Comparison of ENCODE assay signal across 23 mouse cellular contexts in genomic region chr9:70267108-70267507, GRCm38 (mm10).
"Had no signal": no experiment of that assay in that cellular context is flagged by ENCODE, and none has a peak within 500 bp of the region (broad histone marks: within the 10 kb centered on the region; RNA-seq: fewer than 3 reads in every experiment).

No protein-coding gene starts in this region.

- H3K4me2 ChIP-seq: kidney, embryonic 15.5 days; limb, embryonic 13.5 days; liver, embryonic 13.5 days; lung, embryonic 15.5 days; midbrain, embryonic 13.5 days; neural tube, embryonic 13.5 days had no signal

- H3K9ac ChIP-seq: kidney, embryonic 15.5 days; limb, embryonic 13.5 days; liver, embryonic 13.5 days; lung, embryonic 15.5 days; midbrain, embryonic 13.5 days; neural tube, embryonic 13.5 days had no signal

- ATAC-seq: hindbrain, postnatal 0 days; inflammation-experienced regulatory T-cells, adult 6 months; intestine, embryonic 16.5 days; midbrain, embryonic 13.5 days; midbrain, embryonic 16.5 days had no signal

- H3K27me3 ChIP-seq: kidney, embryonic 15.5 days; limb, embryonic 13.5 days; lung, embryonic 15.5 days; midbrain, embryonic 13.5 days; neural tube, embryonic 13.5 days had no signal

- H3K27ac ChIP-seq: hindbrain, postnatal 0 days; kidney, embryonic 15.5 days; layer of hippocampus, adult 2 months; limb, embryonic 10.5 days; limb, embryonic 13.5 days; liver, embryonic 13.5 days; lung, embryonic 15.5 days; midbrain, embryonic 10.5 days; midbrain, embryonic 13.5 days; neural tube, embryonic 13.5 days; stomach, postnatal 0 days had no signal

- H3K9me3 ChIP-seq: kidney, embryonic 15.5 days; limb, embryonic 10.5 days; limb, embryonic 13.5 days; liver, embryonic 13.5 days; lung, embryonic 15.5 days; megakaryocyte, embryonic 14.5 days; midbrain, embryonic 10.5 days; midbrain, embryonic 13.5 days; neural tube, embryonic 13.5 days had no signal

- DNase-seq: layer of hippocampus, adult 9-11 months; liver, embryonic 13.5 days; lung, adult 18-20 months; lung, postnatal 10 days; lung, postnatal 36 days; thymus, adult 2 months; thymus, postnatal 14 days; thymus, postnatal 4 days had no signal

- H3K36me3 ChIP-seq: kidney, embryonic 15.5 days; limb, embryonic 10.5 days; limb, embryonic 13.5 days; liver, embryonic 13.5 days; lung, embryonic 15.5 days; midbrain, embryonic 10.5 days; midbrain, embryonic 13.5 days; neural tube, embryonic 13.5 days had no signal

- H3K4me3 ChIP-seq: kidney, embryonic 15.5 days; layer of hippocampus, adult 2 months; limb, embryonic 10.5 days; limb, embryonic 13.5 days; liver, embryonic 13.5 days; lung, embryonic 15.5 days; megakaryocyte, embryonic 14.5 days; midbrain, embryonic 10.5 days; midbrain, embryonic 13.5 days; myocyte; neural tube, embryonic 13.5 days had no signal
